Mouse (Mus musculus) E14TG2a.4 (cell line): ENCODE results near the gene Dync1li1.

Experiments used
- CTCF ChIP-seq: conservative IDR thresholded peaks from 2 replicates; pipeline ENCODE4 v1.5.1; 2014; ENCODE audit warnings: low read length
- NANOG ChIP-seq: IDR thresholded peaks from 2 replicates; pipeline ENCODE4 v1.6.1; 2014; ENCODE audit warnings: borderline replicate concordance, low read length, mixed read lengths
- POU5F1 ChIP-seq: IDR thresholded peaks from 2 replicates; pipeline ENCODE4 v1.6.1; 2014; ENCODE audit warnings: low read length, borderline replicate concordance

GRCm38 (mm10) chr9:114686245-114686644 lies 2.3 kb upstream of the Dync1li1 start:
- TF ChIP-seq CTCF (no peak), POU5F1 (no peak), NANOG (no peak)
